8 mouse cellular contexts compared by ENCODE assay signal in genomic region chr8:3278934-3279720, GRCm38 (mm10). TPM values are rescaled to one million over a fixed set of nuclear protein-coding genes. Genes with fewer than 3 reads are reported as not detected.
DNase-seq lines count a peak whose midpoint lies in the region; ATAC-seq and TF ChIP-seq lines count a peak whose summit lies in the region.

TSS of gene Insr (minus strand) at chr8:3279617.

- no peaks in the 10 kb centered on the region for H3K36me3 ChIP-seq in hindbrain, embryonic 11.5 days (ENCODE audit: control insufficient read depth, insufficient read depth, low read length)
- H3K36me3 ChIP-seq in lung, embryonic 16.5 days (ENCODE audit: control insufficient read depth, insufficient read depth, low read length) = no peaks in the 10 kb centered on the region
- H3K36me3 ChIP-seq in thymus, adult 2 months (ENCODE audit: control insufficient read depth, insufficient read depth, low read length) = no peaks in the 10 kb centered on the region

- WGBS in hindbrain, embryonic 11.5 days = under 1% methylated on average over 56 of the region's 61 CpGs
- under 1% methylated on average over 58 of the region's 61 CpGs for WGBS in lung, embryonic 16.5 days
- under 1% methylated on average over 61 of the region's 61 CpGs for WGBS in thymus, adult 2 months

- H3K9me3 ChIP-seq in hindbrain, embryonic 11.5 days (ENCODE audit: control insufficient read depth, low read length) = no peaks in the 10 kb centered on the region
- no peaks in the 10 kb centered on the region for H3K9me3 ChIP-seq in lung, embryonic 16.5 days (ENCODE audit: control insufficient read depth, low read length)

- peak; percentile 92 for ATAC-seq in Patski
- ATAC-seq in hindbrain, embryonic 11.5 days (ENCODE audit: low FRiP score) = peak; percentile 97
- ATAC-seq in lung, embryonic 16.5 days (ENCODE audit: low read depth) = peak; percentile 95

- TF ChIP-seq POLR2A in thymus, adult 2 months (IDR thresholded peaks at IDR 0.05; ENCODE audit: control insufficient read depth, extremely low read depth, insufficient read depth, low read length, poor library complexity) = peak; percentile 76; the same call in 1 of the 2 replicates

- H3K4me1 ChIP-seq in hindbrain, embryonic 11.5 days (replicated peaks; ENCODE audit: control insufficient read depth, insufficient read depth, low read length) = peaks cover 6% of the 10 kb centered on the region; the same call in 1 of the 2 replicates
- H3K4me1 ChIP-seq in lung, embryonic 16.5 days (replicated peaks; ENCODE audit: control insufficient read depth, insufficient read depth, low read length) = peaks cover 8% of the 10 kb centered on the region
- H3K4me1 ChIP-seq in thymus, adult 2 months (replicated peaks; ENCODE audit: control insufficient read depth, insufficient read depth, low read length) = peaks cover 12% of the 10 kb centered on the region

- H3K9ac ChIP-seq in hindbrain, embryonic 11.5 days (ENCODE audit: low read depth, low read length) = peak within 1 kb of the TSS; percentile 88
- H3K9ac ChIP-seq in lung, embryonic 16.5 days (ENCODE audit: low read length) = peak within 1 kb of the TSS; percentile 97

- CTCF ChIA-PET in Patski (lab: Charles Lee) = interaction anchor here (1.3 to 1.4 kb wide), 3 partner anchors 44 to 132 kb away, joined by 3 to 4 read pairs (median 3); no protein-coding TSS in a partner anchor

- POLR2A ChIA-PET in Patski (lab: Charles Lee) = interaction anchor here (0.6 kb wide), 1 partner anchor 57 kb away, joined by 3 read pairs; no protein-coding TSS in a partner anchor

- in situ Hi-C loops in Patski (cut with MboI; ENCODE audit: low pct_unique_long_range_greater_than_20kb) = no loop called here

- DNase-seq in Patski (ENCODE audit: low read depth, low spot score) = peak; percentile 41
- DNase-seq in cerebellum, postnatal 10 days = peak; percentile 97 to 98
- peak; percentile 84 to 91 for DNase-seq in frontal cortex, postnatal 10 days (ENCODE audit: low spot score in 2 of 2)
- DNase-seq in hindbrain, embryonic 11.5 days (ENCODE audit: low spot score) = peak; percentile 96
- peak; percentile 93 for DNase-seq in layer of hippocampus, adult 9-11 months
- peak; percentile 88 for DNase-seq in ovary, adult 18-20 months (ENCODE audit: low spot score)
- DNase-seq in thymus, adult 2 months = peak; percentile 97

- peak within 1 kb of the TSS; percentile 68 for H3K27ac ChIP-seq in hindbrain, embryonic 11.5 days (ENCODE audit: low read depth, low read length)
- peak within 1 kb of the TSS; percentile 81 for H3K27ac ChIP-seq in lung, embryonic 16.5 days (ENCODE audit: low read length)
- H3K27ac ChIP-seq in thymus, adult 2 months (ENCODE audit: control insufficient read depth, insufficient read depth, low read length) = peak within 1 kb of the TSS; percentile 20

- no peak for TF ChIP-seq CTCF in Patski (IDR thresholded peaks at IDR 0.05)
- no peak for TF ChIP-seq CTCF in thymus, adult 2 months (IDR thresholded peaks at IDR 0.05; ENCODE audit: borderline replicate concordance, control insufficient read depth, extremely low read depth, insufficient read depth, low read length, poor library complexity)

- H3K27me3 ChIP-seq in Patski = peaks cover 4% of the 10 kb centered on the region
- H3K27me3 ChIP-seq in hindbrain, embryonic 11.5 days (ENCODE audit: control insufficient read depth, insufficient read depth, low read length) = no peaks in the 10 kb centered on the region; the same call in 1 of the 2 replicates
- no peaks in the 10 kb centered on the region for H3K27me3 ChIP-seq in lung, embryonic 16.5 days (ENCODE audit: control insufficient read depth, insufficient read depth, low read depth, low read length)
- H3K27me3 ChIP-seq in thymus, adult 2 months (ENCODE audit: control insufficient read depth, insufficient read depth, low read length) = no peaks in the 10 kb centered on the region

- H3K4me3 ChIP-seq in hindbrain, embryonic 11.5 days (ENCODE audit: low read depth, low read length) = peak within 1 kb of the TSS; percentile 88
- H3K4me3 ChIP-seq in lung, embryonic 16.5 days (ENCODE audit: low read length) = peak within 1 kb of the TSS; percentile 95
- H3K4me3 ChIP-seq in thymus, adult 2 months (ENCODE audit: control insufficient read depth, insufficient read depth, low read length) = peak within 1 kb of the TSS; percentile 95

- peak within 1 kb of the TSS; percentile 70 for H3K4me2 ChIP-seq in hindbrain, embryonic 11.5 days (replicated peaks; ENCODE audit: low read depth, low read length)
- peak within 1 kb of the TSS; percentile 83 for H3K4me2 ChIP-seq in lung, embryonic 16.5 days (ENCODE audit: low read depth, low read length)

RNA-seq across cellular contexts. Expression of gene Insr, which starts in this region (rescaled TPM):
- polyA plus RNA-seq in Patski (2021) = 13.8 TPM
- polyA plus RNA-seq in hindbrain, embryonic 11.5 days (2014; fragmentation: Nextera tagmentation; extraction: Ambion mirVana) = 41.1 and 49.3 TPM in 2 replicates
- 34.1 and 38.7 TPM in 2 replicates for polyA plus RNA-seq in lung, embryonic 16.5 days (2015; fragmentation: Nextera tagmentation; extraction: Ambion mirVana)
- 22.0 and 26.3 TPM in 2 replicates for polyA plus RNA-seq in thymus, adult 2 months (2012; rRNA removed)

Comparison
In these comparisons a context has a peak if more than half of its experiments do, and no peak if none do; other contexts are left out.
1. Peak in every context shown above with its lines: DNase-seq, ATAC-seq, H3K4me3 ChIP-seq and H3K27ac ChIP-seq.
2. DNase-seq: peak in every context shown above with its lines; median percentile 98 in cerebellum, postnatal 10 days; 97 in thymus, adult 2 months; 96 in hindbrain, embryonic 11.5 days; 93 in layer of hippocampus, adult 9-11 months; 88 in ovary, adult 18-20 months; 88 in frontal cortex, postnatal 10 days; 41 in Patski.
3. H3K27ac ChIP-seq: peak in every context shown above with its lines; median percentile 81 in lung, embryonic 16.5 days; 68 in hindbrain, embryonic 11.5 days; 20 in thymus, adult 2 months.